Mouse (Mus musculus) granulocyte monocyte progenitor cell, adult 5-6 weeks (primary cell): ENCODE results near the gene Atg16l1. TPM values are rescaled to one million over a fixed set of nuclear protein-coding genes. Genes with fewer than 3 reads are reported as not detected.

ENCODE experiments used
- ATAC-seq: replicated peaks from 2 replicates; pipeline ENCODE4 v1.8.0; 2016; ENCODE audit warnings: mild to moderate bottlenecking, moderate TSS enrichment, inconsistent platforms; ENCODE audit not compliant: poor library complexity, severe bottlenecking
- total RNA-seq, 2 experiments: library from RNA; stranded (forward) in 1 of 2; stranded (reverse) in 1 of 2; fragments of 200-712, 200-1000 nt in 1 of 2; fragments of >200 nt in 1 of 2; fragmentation: Nextera tagmentation in 1 of 2; gene quantifications; 2 replicates each; pipeline ENCODE4 v1.2.3; 2014 to 2017

Atg16l1 gene
- 26.5 and 33.1 TPM in 2 replicates for total RNA-seq (2014; fragmentation: Nextera tagmentation)
- 51.9 and 77.5 TPM in 2 replicates for total RNA-seq (2017)

- ATAC-seq, result peak; percentile 95
Observed at GRCm38 (mm10) chr1:87755641-87756470, at the start of gene Atg16l1. Gene Atg16l1 (plus strand): TSS chr1:87755870.

- ATAC-seq, result no peak
Observed at GRCm38 (mm10) chr1:87706361-87706760, 49.3 kb upstream of the Atg16l1 start.

GRCm38 (mm10) chr1:87709020-87709419, 46.6 kb upstream of the Atg16l1 start:
- no peak for ATAC-seq

GRCm38 (mm10) chr1:87709661-87710270, 45.9 kb upstream of the Atg16l1 start:
- ATAC-seq, result no peak

- ATAC-seq, result no peak
Observed at GRCm38 (mm10) chr1:87711938-87712613, 43.6 kb upstream of the Atg16l1 start.

GRCm38 (mm10) chr1:87712614-87712971, 43.1 kb upstream of the Atg16l1 start:
- no peak for ATAC-seq

GRCm38 (mm10) chr1:87721382-87721781, 34.3 kb upstream of the Atg16l1 start:
- ATAC-seq, result no peak

GRCm38 (mm10) chr1:87722081-87722480, 33.6 kb upstream of the Atg16l1 start:
- ATAC-seq, result no peak

- peak; percentile 85 for ATAC-seq
Observed at GRCm38 (mm10) chr1:87723351-87723750, 32.3 kb upstream of the Atg16l1 start.

GRCm38 (mm10) chr1:87729070-87729469, 26.6 kb upstream of the Atg16l1 start:
- no peak for ATAC-seq

- no peak for ATAC-seq
Observed at GRCm38 (mm10) chr1:87729850-87730249, 25.8 kb upstream of the Atg16l1 start.

GRCm38 (mm10) chr1:87730271-87730670, 25.4 kb upstream of the Atg16l1 start:
- ATAC-seq, result no peak

GRCm38 (mm10) chr1:87733212-87733611, 22.5 kb upstream of the Atg16l1 start:
- no peak for ATAC-seq

- no peak for ATAC-seq
Observed at GRCm38 (mm10) chr1:87734153-87734552, 21.5 kb upstream of the Atg16l1 start.

- ATAC-seq, result no peak
Observed at GRCm38 (mm10) chr1:87740584-87741290, 14.9 kb upstream of the Atg16l1 start.

GRCm38 (mm10) chr1:87749360-87749973, 6.2 kb upstream of the Atg16l1 start:
- ATAC-seq, result no peak

GRCm38 (mm10) chr1:87763821-87764220, 8.2 kb downstream of the Atg16l1 start:
- ATAC-seq, result no peak

- peak; percentile 65 for ATAC-seq
Observed at GRCm38 (mm10) chr1:87765741-87766140, 10.1 kb downstream of the Atg16l1 start.

GRCm38 (mm10) chr1:87766233-87766632, 10.6 kb downstream of the Atg16l1 start:
- ATAC-seq, result peak; percentile 86

- ATAC-seq, result no peak
Observed at GRCm38 (mm10) chr1:87769263-87769662, 13.6 kb downstream of the Atg16l1 start.
